Mouse (Mus musculus) ES-E14 (cell line): ENCODE measurements at regions not wholly inside any gene's neighbourhood (a gene's known extent, or its start where the extent isn't known, plus 50 kb on each side); places are given as distances from the start of the nearest gene placed in this dataset.

ENCODE experiments used
- DNase-seq: peaks from one replicate; pipeline ENCODE4 v3.0.0-alpha.2; 2013; ENCODE audit warnings: low read depth, low spot score
- H3K27ac ChIP-seq: 2 replicates; pipeline ENCODE4 v1.5.1; 2012; ENCODE audit warnings: low read depth, mild to moderate bottlenecking, low read length, moderate library complexity, mixed read lengths; ENCODE audit not compliant: poor library complexity, insufficient read depth, severe bottlenecking
- H3K36me3 ChIP-seq: 2 replicates; pipeline ENCODE4 v1.6.1; 2012; ENCODE audit warnings: mild to moderate bottlenecking, low read length, moderate library complexity, mixed read lengths; ENCODE audit not compliant: control insufficient read depth, poor library complexity, insufficient read depth, severe bottlenecking
- H3K4me1 ChIP-seq, 2 experiments: fragments of 150-350 bp in 1 of 2; sonication (generic) in 1 of 2; 2 replicates each; pipeline ENCODE4 v1.6.1; 2012; ENCODE audit warnings: low read length in 2 of 2, mild to moderate bottlenecking in 1 of 2, mixed read lengths in 1 of 2; ENCODE audit not compliant: control insufficient read depth in 2 of 2, insufficient read depth in 2 of 2, poor library complexity in 1 of 2
- H3K4me3 ChIP-seq, 2 experiments: fragments of 150-350 bp in 1 of 2; sonication (generic) in 1 of 2; 2 replicates each; pipeline ENCODE4 v1.5.1; 2012; ENCODE audit warnings: low read length in 2 of 2, low read depth in 1 of 2, mild to moderate bottlenecking in 1 of 2, mixed read lengths in 1 of 2; ENCODE audit not compliant: insufficient read depth in 1 of 2, poor library complexity in 1 of 2, severe bottlenecking in 1 of 2
- H3K9ac ChIP-seq: 2 replicates; pipeline ENCODE4 v1.6.1; 2012; ENCODE audit warnings: low read depth, mild to moderate bottlenecking, low read length, mixed read lengths; ENCODE audit not compliant: poor library complexity, insufficient read depth, severe bottlenecking
- H3K9me3 ChIP-seq: fragments of 150-350 bp; sonication (generic); 2 replicates; pipeline ENCODE4 v1.6.1; 2012; ENCODE audit warnings: low read depth, mild to moderate bottlenecking, low read length; ENCODE audit not compliant: control insufficient read depth, insufficient read depth
- CHD2 ChIP-seq: IDR thresholded peaks from 2 replicates; pipeline ENCODE4 v1.6.1; 2014; ENCODE audit warnings: mild to moderate bottlenecking, low read depth, low read length, inconsistent platforms
- HCFC1 ChIP-seq: IDR thresholded peaks from 2 replicates; pipeline ENCODE4 v1.6.1; 2012; ENCODE audit warnings: low read length, inconsistent platforms, borderline replicate concordance; ENCODE audit not compliant: insufficient read depth
- MAFK ChIP-seq: IDR thresholded peaks from 2 replicates; pipeline ENCODE4 v1.6.1; 2014; ENCODE audit warnings: mild to moderate bottlenecking, low read depth, low read length, inconsistent platforms; ENCODE audit not compliant: insufficient read depth
- ZC3H11A ChIP-seq: IDR thresholded peaks from 2 replicates; pipeline ENCODE4 v1.6.1; 2012; ENCODE audit warnings: low read depth, mild to moderate bottlenecking, inconsistent platforms, low read length, borderline replicate concordance
- ZNF384 ChIP-seq: IDR thresholded peaks from 2 replicates; pipeline ENCODE4 v1.6.1; 2012; ENCODE audit warnings: low read depth, low read length, inconsistent platforms
- in situ Hi-C, 2 experiments: fragments of 600-800 bp; cut with MboI; formaldehyde crosslinking; loops; one replicate each; pipeline ENCODE4 v1.15.1; 2025; ENCODE audit warnings: low sequenced_read_pairs in 2 of 2, inconsistent platforms in 1 of 2; ENCODE audit not compliant: unreplicated experiment in 2 of 2

DNA sequence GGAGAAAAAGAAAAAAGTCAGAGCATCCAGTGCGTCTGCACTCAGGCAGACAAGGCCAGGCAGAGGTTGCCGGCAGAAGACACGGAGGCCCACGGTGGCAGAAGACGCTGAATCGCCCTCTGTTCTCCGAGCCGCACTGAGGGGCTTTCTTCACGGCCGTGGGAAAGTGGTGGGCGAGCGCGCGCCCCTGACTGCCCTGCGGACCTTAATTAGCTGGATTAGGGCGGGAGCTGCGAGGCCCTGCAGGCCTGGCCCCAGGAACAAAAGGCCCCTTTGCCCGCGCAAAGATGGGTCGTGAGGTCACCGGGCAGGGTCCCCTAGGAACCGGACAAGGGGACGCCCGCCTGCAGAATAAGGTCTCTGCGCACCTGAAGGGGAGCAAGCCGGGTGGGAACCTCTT lies 120.6 kb downstream of the Zfp36l2 start:
- no peaks in the 10 kb centered on the region for H3K36me3 ChIP-seq
- peak overlapping the region; percentile 30 to 49 for H3K4me3 ChIP-seq
- in situ Hi-C loops, result no loop called here
- H3K27ac ChIP-seq, result no peak overlapping the region
- no peaks in the 10 kb centered on the region for H3K9me3 ChIP-seq
- peaks cover 0 to 8% of the 10 kb centered on the region in 2 experiments; a peak in 1 of 4 replicates for H3K4me1 ChIP-seq
- H3K9ac ChIP-seq, result peak overlapping the region; percentile 44; the same call in 1 of the 2 replicates
- TF ChIP-seq MAFK (no peak), ZC3H11A (no peak), CHD2 (no peak)
- no peak for DNase-seq

DNA sequence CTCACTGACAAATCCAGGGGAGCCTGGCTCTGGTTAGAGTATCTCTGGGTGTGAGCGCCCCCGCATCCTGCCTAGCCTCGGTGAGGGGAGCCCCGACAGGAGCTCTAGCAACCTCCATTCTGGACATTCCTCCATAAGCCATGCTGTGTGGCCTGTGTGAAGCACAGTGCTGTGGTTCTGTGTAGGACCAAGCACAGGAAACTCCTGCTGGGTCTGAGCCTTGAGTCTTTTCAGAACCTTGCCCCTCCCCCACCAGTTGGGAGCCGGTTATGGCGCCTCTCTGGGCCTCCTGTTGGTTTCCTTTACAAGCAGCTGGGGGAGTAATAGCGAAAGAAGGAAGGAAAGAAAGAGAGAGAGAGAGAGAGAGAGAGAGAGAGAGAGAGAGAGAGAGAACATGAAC lies 124.0 kb downstream of the Zfp36l2 start:
- in situ Hi-C loops, result no loop called here
- DNase-seq, result peak; percentile 30
- Histone ChIP-seq H3K4me1 (peaks cover 0 to 8% of the 10 kb centered on the region in 2 experiments; a peak in 1 of 4 replicates), H3K9me3 (no peaks in the 10 kb centered on the region), H3K36me3 (no peaks in the 10 kb centered on the region), H3K4me3 (no peak overlapping the region), H3K27ac (no peak overlapping the region), H3K9ac (no peak overlapping the region)
- TF ChIP-seq HCFC1 (no peak), ZNF384 (no peak), ZC3H11A (no peak), MAFK (no peak), CHD2 (no peak)

DNA sequence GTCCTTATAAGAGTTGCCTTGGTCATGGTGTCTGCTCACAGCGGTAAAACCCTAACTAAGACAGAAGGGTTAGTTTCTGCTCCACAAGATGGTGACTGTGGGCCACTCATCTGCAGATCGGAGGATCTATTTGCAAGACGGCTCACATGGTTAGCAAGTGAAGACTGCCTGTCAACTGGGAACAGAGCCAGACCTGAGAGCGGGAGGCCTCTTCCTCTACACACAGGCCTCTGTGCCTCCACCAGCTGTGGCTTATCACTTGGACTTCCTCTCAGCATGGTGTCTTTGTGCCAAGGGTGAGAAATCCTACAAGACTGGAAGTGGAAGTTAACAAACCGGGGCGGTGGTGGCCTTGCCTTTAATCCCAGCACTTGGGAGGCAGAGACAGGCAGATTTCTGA lies 126.1 kb downstream of the Zfp36l2 start:
- no peak overlapping the region for H3K9ac ChIP-seq
- peaks cover 0 to 8% of the 10 kb centered on the region in 2 experiments; a peak in 1 of 4 replicates for H3K4me1 ChIP-seq
- DNase-seq, result no peak
- no peaks in the 10 kb centered on the region for H3K9me3 ChIP-seq
- no peaks in the 10 kb centered on the region for H3K36me3 ChIP-seq
- no peak overlapping the region for H3K4me3 ChIP-seq
- no peak overlapping the region for H3K27ac ChIP-seq
- in situ Hi-C loops, result no loop called here
- TF ChIP-seq ZNF384, result no peak
- TF ChIP-seq MAFK, result no peak
- TF ChIP-seq ZC3H11A, result no peak
- TF ChIP-seq CHD2, result no peak
- no peak for TF ChIP-seq HCFC1

DNA sequence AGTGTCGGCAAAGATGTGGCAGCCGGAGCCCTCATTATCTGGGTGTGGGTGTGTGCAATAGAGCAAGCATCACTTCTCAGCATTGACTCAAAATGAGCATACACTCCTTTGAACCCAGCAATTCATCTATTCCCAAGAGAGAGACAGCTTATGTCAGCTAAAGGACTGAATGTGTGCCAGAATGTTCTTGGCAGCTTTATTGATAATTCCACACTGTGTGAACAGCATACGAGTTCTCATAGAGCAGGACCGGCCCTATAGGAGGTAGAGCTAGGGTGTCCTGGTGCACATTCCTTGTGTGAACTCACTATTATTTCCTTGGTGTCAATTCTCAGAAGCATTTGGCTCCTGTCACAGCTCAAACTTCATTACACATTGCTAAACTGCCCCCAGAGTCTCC lies 131.3 kb downstream of the Zfp36l2 start:
- H3K4me3 ChIP-seq, result no peak overlapping the region
- no peaks in the 10 kb centered on the region for H3K4me1 ChIP-seq
- H3K9me3 ChIP-seq, result no peaks in the 10 kb centered on the region
- H3K27ac ChIP-seq, result no peak overlapping the region
- no peak for DNase-seq
- in situ Hi-C loops, result no loop called here
- H3K36me3 ChIP-seq, result no peaks in the 10 kb centered on the region
- TF ChIP-seq HCFC1 (no peak), CHD2 (no peak), ZNF384 (no peak)
- H3K9ac ChIP-seq, result no peak overlapping the region

DNA sequence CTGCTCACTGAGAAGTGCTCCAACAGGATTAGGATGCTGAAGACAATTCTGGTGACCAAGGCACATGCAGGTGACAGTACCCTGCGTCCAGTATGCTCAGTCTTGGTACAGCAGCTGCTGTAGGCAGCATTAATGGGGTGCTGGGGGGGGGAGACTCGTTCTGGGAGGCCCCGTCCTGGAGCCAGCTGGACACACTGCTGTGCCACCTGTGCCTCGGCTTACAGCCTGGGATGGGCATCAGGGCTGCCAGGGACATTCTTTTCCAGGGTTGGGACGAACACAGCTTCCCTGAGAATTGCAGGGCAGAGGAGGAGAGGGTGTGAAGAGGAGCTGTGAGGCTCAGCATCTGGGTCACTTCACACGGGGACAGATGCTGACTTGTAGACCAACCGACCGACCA lies 135.3 kb downstream of the Zfp36l2 start:
- H3K9me3 ChIP-seq, result no peaks in the 10 kb centered on the region
- no peak overlapping the region for H3K4me3 ChIP-seq
- no peaks in the 10 kb centered on the region for H3K36me3 ChIP-seq
- H3K27ac ChIP-seq, result no peak overlapping the region
- DNase-seq, result no peak
- in situ Hi-C loops, result no loop called here
- no peak overlapping the region for H3K9ac ChIP-seq
- H3K4me1 ChIP-seq, result no peaks in the 10 kb centered on the region
- TF ChIP-seq MAFK, result no peak
